Mouse (Mus musculus): ENCODE measurements at regions not wholly inside any gene's neighbourhood (a gene's known extent, or its start where the extent isn't known, plus 50 kb on each side); places are given as distances from the start of the nearest gene placed in this dataset.

DNA sequence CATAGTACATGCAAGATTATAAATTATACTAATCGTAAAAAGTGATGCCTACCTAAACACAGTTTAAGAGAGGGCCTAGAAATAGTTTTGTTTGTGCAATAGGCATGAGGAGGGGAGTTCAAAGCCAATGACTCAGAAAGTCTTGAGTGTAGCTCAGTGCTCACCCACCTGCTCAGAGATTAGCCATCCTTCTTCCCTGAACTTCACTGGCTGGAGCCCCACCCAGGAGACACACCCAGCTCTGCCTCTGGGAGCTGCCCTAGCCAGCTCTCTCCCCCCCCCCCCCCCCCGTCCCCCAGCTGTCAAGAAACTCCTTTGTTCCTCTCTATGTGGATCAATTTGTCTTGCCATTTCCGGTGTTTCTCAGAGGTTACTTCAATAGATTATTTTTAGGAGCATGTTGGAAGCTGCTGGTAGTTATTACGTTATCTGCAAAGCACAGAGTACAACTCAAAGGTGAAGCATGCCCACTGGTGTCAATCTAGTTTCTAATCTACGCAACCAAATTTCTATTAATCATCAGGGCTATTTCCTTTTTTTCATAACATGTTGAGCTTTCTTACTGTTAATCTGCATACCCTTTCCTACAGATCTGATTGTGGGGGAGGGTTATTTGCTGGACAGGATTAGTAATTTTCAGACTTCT, 68.3 kb upstream of the Nrip1 start:
- 52% methylated on average over 5 of the region's 5 CpGs for WGBS
- no peak for ATAC-seq (ENCODE audit: insufficient number of reproducible peaks, low FRiP score)
- H3K4me1 ChIP-seq (replicated peaks): peaks cover 5% of the 10 kb centered on the region; the same call in 1 of the 2 replicates

DNA sequence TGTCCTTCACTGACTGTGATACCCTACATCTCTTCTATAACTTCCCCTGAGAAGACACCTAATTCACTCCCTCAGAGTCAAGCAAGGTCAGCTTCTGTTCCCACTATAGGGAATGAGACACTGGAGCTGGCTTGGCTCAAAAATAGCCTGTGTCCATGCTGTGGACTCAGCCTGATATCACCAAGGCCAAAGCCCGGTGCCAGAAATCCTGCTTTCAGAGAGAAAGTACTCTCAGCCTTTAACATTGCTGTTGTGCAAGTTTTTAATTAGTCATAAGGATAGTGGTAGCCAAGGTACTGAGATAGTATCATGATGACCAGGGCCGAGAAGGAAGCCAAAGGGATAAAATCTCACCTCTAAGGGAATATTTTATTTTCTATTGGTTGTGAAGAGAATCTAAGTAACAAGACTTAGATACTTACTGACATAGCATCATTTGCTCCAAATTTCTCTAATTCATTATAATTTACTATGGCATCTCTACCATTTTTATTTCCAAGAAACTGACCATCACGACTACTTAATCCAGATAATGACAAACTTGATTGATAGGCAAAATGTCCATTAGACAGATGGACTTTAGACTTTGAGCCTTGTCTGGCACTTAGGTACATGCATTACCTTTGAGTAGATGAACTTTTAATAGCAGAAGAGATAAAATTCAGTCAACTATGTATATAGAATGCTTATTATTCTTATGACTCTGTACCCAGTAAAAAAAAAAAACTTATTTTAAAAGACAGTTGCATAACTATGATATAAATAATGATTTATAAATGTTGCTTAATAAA, 64.7 kb upstream of the Nrip1 start:
- Histone ChIP-seq H3K4me3 (no peak overlapping the region), H3K27ac (ENCODE audit: poor library complexity, severe bottlenecking) (no peak overlapping the region), H3K9me3 (replicated peaks) (no peaks in the 10 kb centered on the region), H3K27me3 (replicated peaks) (no peaks in the 10 kb centered on the region), H3K9ac (no peak overlapping the region), H3K36me3 (no peaks in the 10 kb centered on the region), H3K4me1 (replicated peaks) (peaks cover 5% of the 10 kb centered on the region; the same call in 1 of the 2 replicates), H3K4me2 (no peak overlapping the region)
- 67% methylated on average over 3 of the region's 3 CpGs for WGBS
- ATAC-seq (ENCODE audit: insufficient number of reproducible peaks, low FRiP score): no peak

More for the DNA sequence above, 68.3 kb upstream of the Nrip1 start:
- Histone ChIP-seq H3K9me3 (replicated peaks) (no peaks in the 10 kb centered on the region), H3K36me3 (no peaks in the 10 kb centered on the region), H3K27ac (ENCODE audit: poor library complexity, severe bottlenecking) (no peak overlapping the region), H3K9ac (no peak overlapping the region), H3K27me3 (replicated peaks) (no peaks in the 10 kb centered on the region), H3K4me3 (no peak overlapping the region), H3K4me2 (no peak overlapping the region)

DNA sequence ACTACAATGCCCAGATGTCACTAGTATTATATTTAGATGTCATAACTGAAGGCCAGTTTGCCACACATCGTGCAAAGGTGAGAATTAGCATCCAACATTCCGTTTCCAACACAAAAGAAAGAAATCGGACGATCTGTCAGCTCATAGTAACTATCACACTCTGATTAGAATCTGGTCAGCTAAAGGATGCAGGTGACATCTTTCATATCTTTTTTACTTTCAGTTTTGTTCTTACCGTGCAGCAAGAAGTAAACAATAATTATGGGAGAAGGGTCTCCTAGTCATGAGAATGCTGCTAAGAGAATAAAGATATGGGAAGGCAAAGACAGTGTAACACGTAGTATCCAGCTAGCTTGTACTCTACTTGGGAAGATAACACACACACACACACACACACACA, 62.7 kb upstream of the Nrip1 start:
- Histone ChIP-seq H3K9me3 (replicated peaks) (no peaks in the 10 kb centered on the region), H3K4me2 (no peak overlapping the region), H3K9ac (no peak overlapping the region), H3K27me3 (replicated peaks) (no peaks in the 10 kb centered on the region), H3K4me3 (no peak overlapping the region), H3K36me3 (no peaks in the 10 kb centered on the region), H3K4me1 (replicated peaks) (peaks cover 5% of the 10 kb centered on the region; the same call in 1 of the 2 replicates), H3K27ac (ENCODE audit: poor library complexity, severe bottlenecking) (no peak overlapping the region)
- ATAC-seq (ENCODE audit: insufficient number of reproducible peaks, low FRiP score): no peak
- 84% methylated on average over 6 of the region's 6 CpGs for WGBS

DNA sequence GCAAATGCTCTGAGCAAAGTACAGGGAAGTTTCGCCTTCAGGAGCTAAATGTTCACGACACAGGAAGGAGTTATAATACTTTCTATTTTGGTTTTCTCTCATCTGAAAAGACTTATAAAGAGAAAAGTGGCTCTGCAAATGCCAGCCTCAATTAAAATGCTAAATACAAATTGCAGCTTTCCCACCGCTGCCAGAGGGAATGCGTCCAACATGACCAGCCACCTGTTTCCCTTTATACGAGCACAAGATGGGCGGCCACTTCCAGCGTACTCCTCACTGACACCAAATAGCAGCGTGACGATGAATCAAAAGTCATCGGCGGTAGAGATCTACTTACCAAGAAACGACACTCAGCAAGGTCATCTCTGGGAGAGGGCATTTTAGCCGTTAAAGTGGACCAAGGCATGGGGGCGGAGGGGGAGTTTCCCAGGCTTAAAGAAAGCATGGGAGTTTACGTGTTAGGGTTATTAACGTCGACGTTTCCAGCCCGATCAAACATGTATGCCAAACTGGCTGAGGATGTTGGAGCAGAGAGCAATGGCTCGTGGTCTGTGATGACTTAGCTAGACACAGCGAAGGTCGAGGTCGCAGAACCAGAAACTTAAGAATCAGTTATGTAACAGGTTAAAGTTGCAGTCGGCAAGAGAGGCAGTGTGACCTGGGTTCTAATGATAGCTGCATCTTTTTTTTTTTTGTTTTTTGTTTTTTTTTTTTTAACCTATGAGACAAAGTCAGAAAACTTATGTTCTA, 59.6 kb upstream of the Nrip1 start:
- Histone ChIP-seq H3K9ac (no peak overlapping the region), H3K4me2 (no peak overlapping the region), H3K9me3 (replicated peaks) (no peaks in the 10 kb centered on the region), H3K4me3 (no peak overlapping the region), H3K27me3 (replicated peaks) (no peaks in the 10 kb centered on the region), H3K27ac (ENCODE audit: poor library complexity, severe bottlenecking) (no peak overlapping the region), H3K36me3 (no peaks in the 10 kb centered on the region), H3K4me1 (replicated peaks) (peaks cover 5% of the 10 kb centered on the region; the same call in 1 of the 2 replicates)
- no peak for ATAC-seq (ENCODE audit: insufficient number of reproducible peaks, low FRiP score)
- WGBS: 87% methylated on average over 24 of the region's 24 CpGs

DNA sequence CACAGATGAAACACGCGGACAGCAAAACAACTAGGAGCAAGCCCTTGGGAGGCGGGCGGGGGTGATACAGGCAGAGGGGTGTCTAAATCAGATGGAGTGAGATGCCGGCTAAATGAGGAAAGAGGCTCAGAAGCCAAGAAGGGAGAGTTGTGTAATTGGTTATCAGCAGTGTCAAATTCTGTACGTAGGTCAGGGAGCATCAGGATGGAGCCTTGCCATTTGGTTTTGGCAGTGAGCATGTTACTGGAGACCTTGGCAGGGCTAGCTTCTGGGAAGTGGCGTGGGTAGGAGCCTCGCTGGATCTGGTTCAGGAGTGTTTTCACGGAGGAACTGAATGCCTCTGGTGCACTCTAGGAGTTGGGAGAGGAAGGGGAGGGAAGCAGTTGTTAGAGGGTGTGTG, 58.7 kb upstream of the Nrip1 start:
- H3K27ac ChIP-seq (ENCODE audit: poor library complexity, severe bottlenecking): no peak overlapping the region
- H3K27me3 ChIP-seq (replicated peaks): no peaks in the 10 kb centered on the region
- 66% methylated on average over 9 of the region's 9 CpGs for WGBS
- H3K9me3 ChIP-seq (replicated peaks): no peaks in the 10 kb centered on the region
- H3K4me3 ChIP-seq: no peak overlapping the region
- no peak for ATAC-seq (ENCODE audit: insufficient number of reproducible peaks, low FRiP score)
- no peaks in the 10 kb centered on the region for H3K4me1 ChIP-seq (replicated peaks)
- H3K36me3 ChIP-seq: no peaks in the 10 kb centered on the region
- no peak overlapping the region for H3K4me2 ChIP-seq
- no peak overlapping the region for H3K9ac ChIP-seq

DNA sequence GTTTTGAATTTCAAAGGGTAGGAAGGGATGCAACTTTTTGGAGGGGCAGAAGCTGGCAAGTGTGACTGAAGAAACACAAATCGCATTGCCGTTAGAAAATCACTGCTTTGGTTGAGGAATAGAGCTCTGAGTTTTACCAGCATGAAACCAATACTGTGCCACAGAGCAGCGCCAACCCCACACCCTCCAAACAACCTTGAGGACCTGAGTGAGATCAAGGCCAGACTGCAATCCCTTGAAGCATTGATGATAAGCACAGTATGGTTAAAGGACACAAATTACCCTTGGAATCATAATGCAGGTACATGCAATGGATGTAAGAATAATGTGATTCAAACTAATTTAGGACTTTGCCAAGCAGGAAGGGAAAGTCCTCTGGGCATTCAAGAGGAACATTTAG, 55.5 kb upstream of the Nrip1 start:
- WGBS: 87% methylated on average over 3 of the region's 3 CpGs

DNA sequence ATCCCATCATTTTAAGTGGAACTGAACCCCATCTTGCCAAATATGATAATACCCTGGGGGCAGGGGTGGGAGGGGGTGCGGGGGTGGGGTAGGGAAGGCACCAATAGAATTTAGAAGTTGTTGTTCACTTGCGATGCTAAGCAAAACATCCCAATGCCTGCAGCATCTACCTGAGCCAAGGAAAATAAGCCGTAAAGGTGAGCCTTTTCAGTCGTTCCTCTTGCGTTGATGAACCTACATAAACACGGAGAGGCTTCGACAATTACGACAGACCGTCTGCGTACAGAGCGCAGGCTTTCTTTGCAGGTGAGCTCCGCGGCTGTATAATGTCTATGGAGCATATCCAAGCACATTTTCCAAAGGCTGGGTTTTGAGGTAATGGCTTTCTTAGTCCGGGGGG, 50.3 kb upstream of the Nrip1 start:
- no peak overlapping the region for H3K9ac ChIP-seq
- 88% methylated on average over 14 of the region's 14 CpGs for WGBS
- peaks cover 4% of the 10 kb centered on the region; the same call in 1 of the 2 replicates for H3K4me1 ChIP-seq (replicated peaks)
- H3K36me3 ChIP-seq: no peaks in the 10 kb centered on the region
- no peaks in the 10 kb centered on the region for H3K27me3 ChIP-seq (replicated peaks)
- no peak overlapping the region for H3K27ac ChIP-seq (ENCODE audit: poor library complexity, severe bottlenecking)
- no peaks in the 10 kb centered on the region for H3K9me3 ChIP-seq (replicated peaks)
- ATAC-seq (ENCODE audit: insufficient number of reproducible peaks, low FRiP score): no peak
- no peak overlapping the region for H3K4me3 ChIP-seq
- no peak overlapping the region for H3K4me2 ChIP-seq

More for the DNA sequence above, 55.5 kb upstream of the Nrip1 start:
- Histone ChIP-seq H3K4me1 (replicated peaks) (no peaks in the 10 kb centered on the region), H3K27ac (ENCODE audit: poor library complexity, severe bottlenecking) (no peak overlapping the region), H3K4me2 (no peak overlapping the region), H3K4me3 (no peak overlapping the region), H3K36me3 (no peaks in the 10 kb centered on the region), H3K27me3 (replicated peaks) (no peaks in the 10 kb centered on the region), H3K9me3 (replicated peaks) (no peaks in the 10 kb centered on the region), H3K9ac (no peak overlapping the region)
- no peak for ATAC-seq (ENCODE audit: insufficient number of reproducible peaks, low FRiP score)
